Mouse (Mus musculus): ENCODE results near the gene Zfp987. TPM values are rescaled to one million over a fixed set of nuclear protein-coding genes. Genes with fewer than 3 reads are reported as not detected.
"Not testable (repeated sequence)": the region's sequence is repeated elsewhere in the genome, so short reads cannot be mapped to it uniquely, and the experiment has no call there.

The Zfp987 gene
- polyA plus RNA-seq, 1 experiment from 2014 or later, result 0.18 TPM

DNA sequence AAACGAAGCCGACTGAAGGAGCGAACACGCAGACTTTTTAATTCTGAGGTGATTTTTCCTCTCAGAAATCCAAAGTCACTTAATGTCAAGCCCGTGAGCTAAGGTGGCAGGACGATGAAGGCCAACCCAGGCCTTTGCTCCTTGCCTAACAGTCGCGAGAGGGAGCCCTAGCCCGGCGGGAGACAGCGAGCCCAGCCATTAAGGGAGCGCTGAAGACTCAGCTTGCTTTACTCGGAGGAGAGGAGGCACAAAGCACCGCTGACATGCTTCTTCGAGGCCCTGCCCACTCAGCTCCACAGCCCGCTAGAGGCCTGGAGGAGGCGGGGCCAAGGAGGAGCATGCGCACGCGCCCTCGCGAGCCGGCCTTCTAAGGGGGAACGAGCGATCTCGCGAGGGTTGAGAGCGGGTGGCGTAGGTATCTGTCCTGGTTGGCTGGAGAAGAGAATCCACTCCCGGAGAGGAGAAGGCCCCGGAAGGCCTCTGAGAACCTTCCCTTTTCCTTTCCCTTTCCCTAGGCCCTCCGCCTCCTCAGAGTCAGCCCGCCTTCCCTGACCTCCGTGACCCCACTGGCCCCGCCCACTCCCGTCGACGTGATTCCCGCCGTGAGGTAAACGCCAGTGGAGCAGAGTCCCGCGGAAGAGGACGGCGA lies 30.0 kb upstream of the Zfp987 start:
- Histone ChIP-seq H3K4me3 (replicated peaks) (peak overlapping the region; percentile 34), H3K4me2 (peak overlapping the region; percentile 53), H3K9me3 (replicated peaks) (peaks cover 24% of the 10 kb centered on the region)
- not testable (repeated sequence) for H3K4me1 ChIP-seq, H3K36me3 ChIP-seq, H3K27me3 ChIP-seq, H3K9ac ChIP-seq, H3K27ac ChIP-seq
- 0 out of 2 replicates have a peak, but pooled peaks have one; percentile 46 for ATAC-seq (replicated peaks; ENCODE audit: low FRiP score)
- 39% methylated on average over 42 of the region's 45 CpGs for WGBS

DNA sequence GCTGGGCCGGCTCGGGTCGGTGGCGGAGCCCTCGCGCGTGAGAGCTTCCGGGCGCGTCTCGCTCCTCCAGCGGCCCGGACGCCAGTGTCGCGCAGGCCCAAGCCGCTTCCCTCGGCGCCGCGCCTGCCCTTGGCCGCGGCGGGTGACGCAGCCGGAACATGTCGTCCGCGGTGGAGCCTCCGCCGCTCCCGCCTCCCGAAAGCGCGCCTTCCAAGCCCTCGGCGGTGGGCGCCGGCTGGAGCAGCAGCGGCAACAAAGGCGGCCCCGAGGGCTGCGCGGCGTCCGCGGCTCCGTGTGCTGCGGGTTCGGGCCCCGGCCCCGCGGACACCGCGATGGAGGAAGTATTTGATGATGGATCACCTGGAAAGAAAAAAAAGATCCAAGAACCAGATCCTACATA lies 29.5 kb upstream of the Zfp987 start:
- not testable (repeated sequence) for H3K9ac ChIP-seq, H3K27me3 ChIP-seq, H3K4me1 ChIP-seq, H3K36me3 ChIP-seq, H3K27ac ChIP-seq
- WGBS, result 24% methylated on average over 55 of the region's 55 CpGs
- peaks cover 23% of the 10 kb centered on the region for H3K9me3 ChIP-seq (replicated peaks)
- ATAC-seq (replicated peaks; ENCODE audit: low FRiP score), result 0 out of 2 replicates have a peak, but pooled peaks have one; percentile 6
- peak overlapping the region; percentile 34 for H3K4me3 ChIP-seq (replicated peaks)
- peak overlapping the region; percentile 53 for H3K4me2 ChIP-seq

DNA sequence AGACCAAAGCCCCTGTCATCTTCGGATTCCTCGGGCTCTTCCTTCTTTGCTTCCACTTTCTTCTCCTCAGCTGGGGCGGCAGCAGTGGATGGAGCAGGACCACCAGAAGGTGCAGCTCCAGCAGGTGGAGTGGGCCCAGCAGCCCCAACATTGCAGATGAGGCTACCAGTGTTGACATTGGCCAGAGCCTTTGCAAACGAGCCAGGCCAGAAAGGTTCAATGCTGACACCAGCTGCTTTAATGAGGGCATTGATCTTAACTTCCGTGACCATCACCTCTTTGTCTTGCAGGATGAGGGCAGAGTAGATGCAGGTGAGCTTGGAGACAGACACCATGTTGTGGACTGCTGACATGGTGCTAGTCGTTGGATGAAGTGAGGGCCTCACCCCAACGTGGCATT lies 23.8 kb upstream of the Zfp987 start:
- not testable (repeated sequence) for H3K27ac ChIP-seq; H3K4me3 ChIP-seq (replicated peaks); H3K4me2 ChIP-seq; H3K36me3 ChIP-seq; H3K4me1 ChIP-seq; H3K9ac ChIP-seq; ATAC-seq (replicated peaks; ENCODE audit: low FRiP score); H3K9me3 ChIP-seq (replicated peaks); H3K27me3 ChIP-seq
- 83% methylated on average over 7 of the region's 7 CpGs for WGBS

DNA sequence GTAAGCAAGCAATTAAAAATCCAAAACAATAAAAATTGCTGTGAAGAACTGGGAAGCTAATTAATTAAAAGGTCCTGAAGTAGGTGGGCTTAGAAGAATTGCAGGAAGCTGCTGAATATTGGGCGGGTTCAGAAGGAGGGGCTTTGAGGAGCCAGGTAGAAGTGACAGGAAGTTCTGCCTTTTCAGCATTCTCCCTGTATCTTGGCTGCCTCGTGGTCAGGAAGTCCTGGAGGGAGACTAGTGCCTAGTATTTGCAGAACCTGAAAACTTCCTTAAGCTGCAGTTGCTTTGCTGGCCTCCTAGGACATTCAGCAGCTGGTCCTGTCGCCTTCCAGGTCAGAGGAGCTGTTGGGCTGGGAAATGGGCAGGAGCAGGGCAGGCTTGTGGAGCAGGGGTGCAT lies 4.3 kb downstream of the Zfp987 start:
- not testable (repeated sequence) for ATAC-seq (replicated peaks; ENCODE audit: low FRiP score); H3K9me3 ChIP-seq (replicated peaks); H3K36me3 ChIP-seq; H3K4me1 ChIP-seq; H3K9ac ChIP-seq; H3K27ac ChIP-seq; H3K27me3 ChIP-seq; H3K4me3 ChIP-seq (replicated peaks); H3K4me2 ChIP-seq
- WGBS, result 51% methylated on average over 3 of the region's 3 CpGs

DNA sequence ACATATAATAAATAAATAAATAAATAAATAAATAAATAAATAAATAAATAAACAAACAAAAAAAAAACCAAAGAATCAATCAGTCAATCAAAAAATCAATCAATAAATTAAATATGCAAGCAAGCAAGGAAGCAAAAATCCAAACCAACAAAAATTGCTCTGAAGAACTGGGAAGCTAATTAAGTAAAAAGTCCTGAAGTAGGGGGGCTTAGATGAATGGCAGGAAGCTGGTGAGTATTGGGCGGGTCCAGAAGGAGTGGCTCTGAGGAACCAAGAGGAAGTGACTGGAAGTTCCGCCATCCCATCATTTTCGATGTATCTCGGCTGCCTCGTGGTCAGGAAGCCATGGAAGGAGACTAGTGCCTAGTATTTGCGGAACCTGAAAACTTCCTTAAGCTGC lies 59.4 kb downstream of the Zfp987 start, which contains the start of gene Zfp600:
Zfp600 (plus strand) TSS at position 301 of the 400 bp plus-strand sequence.
- not testable (repeated sequence) for H3K9ac ChIP-seq; H3K27me3 ChIP-seq; H3K4me2 ChIP-seq; H3K27ac ChIP-seq; H3K4me3 ChIP-seq (replicated peaks); H3K9me3 ChIP-seq (replicated peaks); H3K4me1 ChIP-seq; H3K36me3 ChIP-seq; ATAC-seq (replicated peaks; ENCODE audit: low FRiP score)
- no CpG with 5 or more reads among the region's 6 CpGs for WGBS

DNA sequence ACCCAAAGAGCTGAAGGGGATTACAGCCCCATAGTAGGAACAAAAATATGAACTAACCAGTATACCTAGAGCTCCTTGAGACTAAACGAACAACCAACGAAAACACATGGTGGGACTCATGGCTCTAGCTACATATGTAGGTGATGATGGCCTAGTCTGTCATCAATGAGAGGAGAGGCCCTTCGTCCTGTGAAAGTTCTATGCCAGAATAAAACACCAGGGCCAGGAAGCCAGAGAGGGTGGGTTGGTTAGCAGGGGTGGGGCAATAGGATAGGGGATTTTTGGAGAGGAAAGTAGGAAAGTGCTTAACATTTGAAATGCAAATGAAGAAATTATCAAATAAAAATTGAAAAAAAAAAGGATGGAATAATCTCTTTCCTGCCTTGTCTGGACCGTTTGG lies 65.8 kb downstream of the Zfp987 start:
- 73% methylated on average over 4 of the region's 4 CpGs for WGBS
- not testable (repeated sequence) for H3K9ac ChIP-seq; H3K36me3 ChIP-seq; H3K4me2 ChIP-seq; H3K27me3 ChIP-seq; H3K4me3 ChIP-seq (replicated peaks); H3K4me1 ChIP-seq; ATAC-seq (replicated peaks; ENCODE audit: low FRiP score); H3K27ac ChIP-seq
- H3K9me3 ChIP-seq (replicated peaks), result peaks cover 11% of the 10 kb centered on the region

DNA sequence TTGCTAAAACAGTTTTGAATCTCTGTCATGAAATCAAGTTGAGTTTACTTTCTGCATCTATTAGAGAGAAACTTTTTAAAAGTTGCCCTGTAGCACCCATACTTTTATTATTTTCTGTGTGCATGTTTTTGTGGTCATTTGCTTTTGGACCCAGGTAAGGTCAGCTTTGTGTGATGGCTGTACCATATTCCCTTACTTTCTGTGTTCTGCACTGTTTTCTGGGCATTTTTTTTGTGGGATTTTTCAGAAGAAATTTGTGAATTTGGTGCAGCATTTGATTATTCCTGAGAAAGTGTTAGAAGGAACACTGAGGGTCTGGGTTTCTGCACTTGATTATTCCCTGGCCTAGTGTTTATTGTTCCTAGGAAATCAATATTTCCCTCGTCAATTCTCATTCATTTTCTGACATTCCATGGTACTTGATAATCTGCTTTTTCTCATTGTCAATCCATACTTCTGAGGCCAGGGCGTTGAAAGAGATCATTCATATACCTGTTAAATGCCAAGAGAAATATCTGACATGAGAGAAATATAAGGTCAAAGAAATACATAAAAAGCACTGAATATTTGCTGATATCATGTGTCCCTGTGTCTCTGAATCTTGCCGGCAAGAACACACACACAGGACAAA lies 70.2 kb downstream of the Zfp987 start:
- H3K36me3 ChIP-seq; H3K4me1 ChIP-seq; H3K27ac ChIP-seq; H3K27me3 ChIP-seq; H3K4me2 ChIP-seq; H3K4me3 ChIP-seq (replicated peaks); H3K9ac ChIP-seq: not testable (repeated sequence)
- 0 out of 2 replicates have a peak, but pooled peaks have one; percentile 22 for ATAC-seq (replicated peaks; ENCODE audit: low FRiP score)
- 81% methylated on average over 3 of the region's 3 CpGs for WGBS
- H3K9me3 ChIP-seq (replicated peaks), result peaks cover 17% of the 10 kb centered on the region

DNA sequence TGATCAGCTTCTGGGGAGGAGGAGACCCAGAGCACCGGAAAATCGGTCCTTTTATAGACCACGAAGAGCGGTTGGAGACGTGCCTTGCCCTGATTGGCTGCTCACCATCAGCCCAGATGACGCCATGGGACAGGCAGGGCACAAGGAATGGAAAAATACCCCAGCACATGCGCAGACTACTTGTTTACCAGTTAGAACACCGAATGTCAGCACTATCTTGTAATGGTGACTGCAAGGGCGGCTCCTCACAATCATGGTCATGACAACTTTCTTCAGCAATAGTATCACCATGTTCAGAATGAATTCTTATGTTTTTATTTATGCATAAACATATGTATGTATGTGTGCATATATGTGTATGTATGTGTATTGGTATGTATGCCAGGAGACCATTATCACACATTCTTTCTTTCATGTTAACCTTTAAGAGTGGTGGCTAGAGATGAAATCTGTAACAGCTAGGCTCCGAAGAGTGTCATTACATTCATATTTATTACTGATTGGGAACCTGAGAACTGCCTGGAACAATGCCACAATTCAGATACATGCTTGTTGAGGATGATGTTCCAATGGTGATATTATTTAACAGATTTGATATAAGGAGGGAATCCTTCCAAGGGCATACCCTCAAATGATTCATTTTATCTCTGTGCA lies 70.9 kb downstream of the Zfp987 start:
- not testable (repeated sequence) for H3K4me1 ChIP-seq; H3K4me2 ChIP-seq; H3K9ac ChIP-seq; H3K36me3 ChIP-seq; H3K27me3 ChIP-seq; H3K4me3 ChIP-seq (replicated peaks); H3K27ac ChIP-seq
- 85% methylated on average over 10 of the region's 10 CpGs for WGBS
- H3K9me3 ChIP-seq (replicated peaks), result peaks cover 17% of the 10 kb centered on the region
- peak; percentile 66 for ATAC-seq (replicated peaks; ENCODE audit: low FRiP score)

DNA sequence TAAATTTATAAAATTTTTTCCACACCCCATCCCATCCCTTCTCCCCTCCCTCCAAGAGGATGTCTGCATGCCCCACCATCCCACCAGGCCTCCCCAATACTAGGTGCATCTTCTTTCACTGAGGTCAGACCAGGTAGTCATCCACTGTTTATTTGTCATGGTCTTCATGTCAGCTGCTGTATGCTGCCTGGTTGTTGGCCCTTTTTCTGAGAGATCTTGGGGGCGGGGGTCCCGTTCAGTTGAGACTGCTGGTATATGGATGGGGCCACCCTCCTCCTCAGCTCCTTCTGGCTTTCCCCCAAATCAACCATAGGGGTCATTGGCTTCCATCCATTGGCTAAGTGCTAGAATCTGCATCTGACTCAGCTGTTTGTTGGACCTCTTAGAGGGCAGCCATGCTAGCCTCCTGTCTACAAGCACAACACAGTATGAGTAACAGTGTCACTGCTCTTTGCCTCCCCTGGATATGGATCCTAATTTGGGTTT lies 71.7 kb downstream of the Zfp987 start:
- no CpG with 5 or more reads among the region's 2 CpGs for WGBS
- not testable (repeated sequence) for H3K4me3 ChIP-seq (replicated peaks); H3K9ac ChIP-seq; H3K27ac ChIP-seq; H3K4me1 ChIP-seq; H3K4me2 ChIP-seq; H3K27me3 ChIP-seq; H3K36me3 ChIP-seq
- peaks cover 23% of the 10 kb centered on the region for H3K9me3 ChIP-seq (replicated peaks)
- peak; percentile 70 for ATAC-seq (replicated peaks; ENCODE audit: low FRiP score)

DNA sequence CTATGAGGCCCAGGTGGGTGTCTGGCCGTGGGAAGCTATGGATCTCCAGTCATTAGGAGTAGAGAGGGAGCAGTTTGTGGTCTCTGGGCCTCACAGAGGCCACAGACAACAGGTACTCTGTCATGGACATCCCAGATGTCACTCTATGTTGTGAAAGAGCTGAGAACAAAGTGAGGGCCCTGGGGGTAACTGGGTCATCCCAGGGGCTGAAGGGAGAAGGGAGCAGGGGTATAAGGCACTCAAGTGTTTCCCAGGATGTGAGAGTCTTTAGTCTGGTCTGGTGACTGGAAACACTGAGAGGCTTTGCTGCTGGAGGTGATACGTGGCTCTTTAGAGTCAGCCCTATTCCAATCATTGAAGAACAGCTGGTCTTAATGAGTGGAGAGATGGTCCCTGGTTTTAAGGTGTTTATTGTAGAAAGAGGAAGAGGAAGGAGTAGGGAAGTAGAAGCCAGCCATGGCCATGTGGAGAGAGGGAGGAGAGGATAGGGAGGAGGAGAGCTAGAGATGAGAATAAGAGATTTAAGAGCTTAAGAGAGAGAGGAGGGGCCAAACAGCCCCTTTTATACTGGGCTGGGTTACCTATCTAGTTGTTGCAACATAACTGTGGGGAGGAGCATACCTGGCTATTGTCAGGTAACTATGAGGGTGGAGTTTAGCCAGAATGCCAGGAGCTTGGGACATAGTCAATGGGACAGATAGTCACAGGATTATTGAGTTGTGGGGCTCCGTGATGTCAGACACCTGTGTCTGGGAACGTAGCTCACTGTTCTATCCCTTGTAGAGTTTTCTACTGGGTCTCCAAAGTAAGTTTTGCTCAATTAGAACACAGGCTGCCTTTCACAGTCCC lies 76.5 kb downstream of the Zfp987 start:
- H3K9me3 ChIP-seq (replicated peaks), result peaks cover 13% of the 10 kb centered on the region
- WGBS, result 65% methylated on average over 4 of the region's 4 CpGs
- H3K36me3 ChIP-seq; H3K9ac ChIP-seq; H3K27me3 ChIP-seq; H3K4me2 ChIP-seq; H3K4me1 ChIP-seq; H3K4me3 ChIP-seq (replicated peaks); H3K27ac ChIP-seq: not testable (repeated sequence)
- ATAC-seq (replicated peaks; ENCODE audit: low FRiP score), result peak; percentile 73; the same call in 1 of the 2 replicates
